Mouse (Mus musculus) adrenal gland, adult 8-10 months (tissue): ENCODE measurements around the gene Spsb3. TPM values are rescaled to one million over a fixed set of nuclear protein-coding genes. Genes with fewer than 3 reads are reported as not detected.

Experiments
- DNase-seq: peaks from one replicate; pipeline ENCODE4 v3.0.0; 2022
- total RNA-seq, 4 experiments: library from RNA; stranded (reverse); gene quantifications; 2 replicates each; pipeline ENCODE4 v1.2.4; 2022

Gene Spsb3
- total RNA-seq, 4 experiments from 2014 or later: 31.5 to 34.0 (median 33.7) TPM

DNA sequence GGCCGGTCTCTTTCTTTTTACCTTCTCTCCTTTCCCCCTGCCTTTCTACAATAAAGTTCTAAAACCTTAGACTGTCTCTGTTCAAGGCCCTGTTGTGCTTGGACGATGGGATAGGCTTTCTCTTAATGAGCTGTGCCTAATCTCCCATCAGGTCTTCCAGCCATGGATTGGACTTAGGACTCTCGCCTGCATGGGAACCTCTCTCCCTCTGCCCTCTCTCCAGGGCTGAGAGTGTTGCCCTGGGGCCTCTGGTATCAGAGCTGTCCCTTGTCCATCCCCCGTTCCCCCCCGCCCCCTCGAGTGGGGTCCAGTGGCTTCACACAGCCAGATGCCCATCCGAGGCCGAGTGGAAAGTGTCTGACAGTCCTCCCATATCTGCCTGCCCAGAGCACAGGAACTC is 11.5 kb upstream of the Spsb3 start:
- DNase-seq: no peak

DNA sequence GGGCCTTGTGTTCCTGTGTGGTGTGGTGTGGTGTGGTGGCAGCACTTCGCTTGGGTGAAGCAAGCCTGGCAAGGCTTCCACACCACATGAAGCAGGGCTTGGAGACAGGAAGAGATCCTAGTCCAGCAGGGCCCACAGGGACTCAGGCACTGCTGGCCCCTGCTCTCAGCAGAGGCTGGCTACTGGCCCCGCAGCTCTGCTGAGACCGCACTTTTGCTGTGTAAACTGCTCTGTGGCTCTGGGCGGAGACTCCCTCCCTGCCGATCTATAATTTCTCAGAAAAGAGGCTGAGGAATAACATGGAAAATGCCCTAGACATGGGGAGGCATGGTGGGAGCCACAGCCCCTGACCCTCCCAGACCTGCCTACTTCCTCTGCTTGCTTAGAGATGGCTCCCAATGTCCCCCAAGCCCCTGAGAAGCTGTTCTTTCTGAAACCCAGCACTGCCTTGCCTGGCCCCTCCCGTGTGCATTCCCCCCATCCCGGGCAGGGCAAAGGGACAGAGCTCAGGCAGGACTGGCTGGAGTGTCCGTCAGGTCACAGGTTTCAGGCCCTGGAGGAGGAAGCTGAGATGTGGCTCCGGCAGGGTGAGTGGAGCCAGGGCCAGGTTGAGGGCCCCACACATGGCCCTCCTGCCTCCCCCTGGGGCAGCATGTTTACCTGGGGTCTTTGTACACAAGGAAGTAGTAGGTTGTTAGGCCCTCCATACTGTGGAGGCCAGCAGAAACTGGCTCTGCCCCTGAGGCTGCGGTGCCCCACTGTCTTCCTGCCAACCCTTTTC is 8.9 kb upstream of the Spsb3 start:
- no peak for DNase-seq

DNA sequence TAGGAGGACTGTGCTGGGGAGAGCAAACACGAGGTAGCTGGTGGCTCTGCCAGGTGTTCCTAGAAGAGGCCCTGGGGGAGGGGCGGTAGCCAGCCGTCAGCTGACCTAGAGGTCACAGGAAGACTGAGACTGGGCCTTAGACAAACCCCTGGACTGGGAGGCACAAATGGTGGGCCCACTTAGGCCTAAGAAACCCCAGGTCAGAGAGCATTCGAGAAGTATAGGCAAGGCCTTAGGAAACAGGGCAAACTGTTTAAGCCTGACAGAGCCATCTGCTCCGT is 8.4 kb upstream of the Spsb3 start:
- peak; percentile 26 for DNase-seq

DNA sequence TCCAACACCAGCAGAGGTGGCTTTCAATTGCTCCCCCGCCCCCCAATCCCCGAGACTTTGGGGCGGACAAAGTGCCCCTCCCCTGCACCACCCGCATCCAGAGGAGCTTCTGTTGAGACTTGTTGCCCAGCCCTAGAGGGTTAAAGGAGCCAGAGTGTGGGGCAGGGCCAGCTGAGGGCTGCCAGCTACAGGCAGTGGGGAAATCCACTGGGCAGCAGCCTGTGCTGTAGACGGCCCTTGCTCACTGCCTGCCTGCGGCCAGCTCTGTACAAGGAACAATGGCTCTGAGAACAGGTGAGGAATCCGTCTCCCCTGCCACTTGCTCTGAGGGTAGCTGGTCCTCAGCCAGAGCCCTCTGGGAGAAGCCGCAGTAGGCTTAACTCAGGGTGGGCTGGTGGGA is 7.9 kb upstream of the Spsb3 start:
- DNase-seq: no peak

DNA sequence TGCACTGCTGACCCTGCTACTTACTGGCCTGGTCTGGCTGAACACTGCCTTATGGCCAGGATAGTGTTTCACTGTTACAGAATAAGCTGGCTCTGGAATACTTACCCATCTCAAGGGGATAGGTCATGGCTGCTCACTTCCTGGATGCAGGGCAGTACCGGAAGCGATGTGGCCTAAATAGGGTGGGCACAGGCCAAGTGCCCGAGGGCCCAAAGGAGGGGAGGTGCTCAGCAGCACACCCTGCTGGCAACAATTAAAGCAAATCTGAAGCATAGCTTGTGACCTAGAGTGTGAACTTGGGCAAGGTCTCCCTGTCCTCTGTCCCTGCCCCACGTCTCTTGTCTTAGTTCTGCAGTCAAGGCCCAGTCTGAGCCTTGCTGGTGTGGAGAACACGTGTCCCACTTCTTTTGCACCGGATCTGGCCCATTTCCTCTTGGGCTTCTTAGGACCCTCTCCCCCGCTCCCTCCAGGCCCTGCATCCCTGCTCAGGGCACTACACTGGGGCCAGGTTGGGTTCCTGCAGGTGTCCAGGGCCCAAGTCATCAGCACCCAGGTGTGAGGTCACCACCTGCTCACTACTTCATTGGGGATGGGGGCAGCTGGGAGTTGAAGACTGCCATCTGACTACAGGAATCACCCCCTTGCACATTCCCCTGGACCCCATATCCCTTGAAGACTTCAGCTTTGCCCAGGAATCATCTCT is 4.6 kb upstream of the Spsb3 start:
- DNase-seq: no peak

DNA sequence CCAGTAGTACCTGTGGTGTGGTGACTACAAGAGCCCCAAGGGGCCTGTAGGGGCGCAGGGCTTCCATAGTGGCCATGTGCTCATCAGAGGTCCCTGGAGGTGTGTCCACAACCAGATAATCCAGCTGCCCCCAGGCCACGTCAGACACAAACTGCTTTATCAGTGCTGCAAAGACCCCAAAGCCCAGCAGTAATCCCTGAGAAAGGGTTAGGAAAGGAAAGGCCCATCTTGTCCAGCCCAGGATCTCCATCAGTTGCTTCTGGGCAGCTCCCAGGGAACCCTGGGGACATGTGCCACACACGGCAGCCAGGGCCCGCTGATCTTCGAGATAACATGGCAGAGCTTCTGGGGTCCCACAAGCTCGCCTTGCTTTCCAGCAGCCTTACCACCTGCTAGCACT is 2.1 kb upstream of the Spsb3 start:
- no peak for DNase-seq

DNA sequence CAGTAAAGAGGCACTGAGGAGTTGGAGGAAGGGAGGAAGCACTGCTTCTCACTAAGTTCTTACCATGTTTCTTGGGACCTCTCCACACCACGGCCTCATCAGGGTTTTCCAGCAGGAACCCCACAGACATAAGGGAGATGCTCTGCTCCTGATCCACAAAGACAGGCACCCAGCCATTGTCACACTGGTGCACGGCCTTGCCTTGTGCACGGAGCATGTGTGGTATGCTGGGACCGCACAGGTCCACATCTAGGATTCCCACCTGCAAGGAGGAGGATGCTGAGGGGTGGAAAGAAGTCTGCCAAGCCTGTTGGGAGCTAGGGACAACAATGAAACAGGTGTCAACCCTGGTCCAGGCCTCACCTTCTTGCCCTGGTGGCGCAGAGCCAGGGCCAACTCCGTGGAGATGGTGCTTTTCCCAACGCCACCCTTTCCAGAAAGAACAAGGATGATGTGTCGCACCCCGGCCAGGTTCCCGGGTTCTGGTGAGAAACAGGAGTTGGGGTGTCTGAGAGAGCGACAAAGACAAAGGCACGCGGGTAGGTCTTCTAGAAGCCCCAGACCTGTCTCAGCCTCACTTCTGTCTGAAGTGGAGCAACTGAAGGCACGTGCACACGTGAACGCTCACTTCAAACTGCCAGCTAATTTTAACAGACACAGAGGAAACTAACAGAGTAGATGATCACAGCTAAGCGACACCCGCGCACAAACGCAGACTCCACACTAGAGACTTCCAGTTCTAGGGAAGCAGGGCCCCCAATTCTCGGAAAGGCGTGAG is 898 bp upstream of the Spsb3 start:
- no peak for DNase-seq

DNA sequence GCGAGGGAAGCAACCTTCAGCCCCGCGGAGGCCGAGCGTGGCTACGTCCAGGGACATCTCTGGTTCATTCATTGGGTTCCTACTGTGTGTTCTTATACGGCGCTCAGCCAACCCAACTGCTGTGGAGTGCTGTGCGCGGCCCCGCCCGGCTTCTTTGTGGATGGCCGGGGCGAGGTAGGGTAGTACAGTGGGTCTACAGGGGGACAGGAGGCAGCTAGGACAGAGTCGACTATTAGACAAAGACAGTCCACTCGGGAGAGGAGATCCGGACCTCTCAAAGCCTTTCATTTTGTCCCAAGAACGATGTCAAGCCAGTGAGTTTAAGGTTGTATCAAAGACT is 459 bp downstream of the Spsb3 start:
- no peak for DNase-seq

DNA sequence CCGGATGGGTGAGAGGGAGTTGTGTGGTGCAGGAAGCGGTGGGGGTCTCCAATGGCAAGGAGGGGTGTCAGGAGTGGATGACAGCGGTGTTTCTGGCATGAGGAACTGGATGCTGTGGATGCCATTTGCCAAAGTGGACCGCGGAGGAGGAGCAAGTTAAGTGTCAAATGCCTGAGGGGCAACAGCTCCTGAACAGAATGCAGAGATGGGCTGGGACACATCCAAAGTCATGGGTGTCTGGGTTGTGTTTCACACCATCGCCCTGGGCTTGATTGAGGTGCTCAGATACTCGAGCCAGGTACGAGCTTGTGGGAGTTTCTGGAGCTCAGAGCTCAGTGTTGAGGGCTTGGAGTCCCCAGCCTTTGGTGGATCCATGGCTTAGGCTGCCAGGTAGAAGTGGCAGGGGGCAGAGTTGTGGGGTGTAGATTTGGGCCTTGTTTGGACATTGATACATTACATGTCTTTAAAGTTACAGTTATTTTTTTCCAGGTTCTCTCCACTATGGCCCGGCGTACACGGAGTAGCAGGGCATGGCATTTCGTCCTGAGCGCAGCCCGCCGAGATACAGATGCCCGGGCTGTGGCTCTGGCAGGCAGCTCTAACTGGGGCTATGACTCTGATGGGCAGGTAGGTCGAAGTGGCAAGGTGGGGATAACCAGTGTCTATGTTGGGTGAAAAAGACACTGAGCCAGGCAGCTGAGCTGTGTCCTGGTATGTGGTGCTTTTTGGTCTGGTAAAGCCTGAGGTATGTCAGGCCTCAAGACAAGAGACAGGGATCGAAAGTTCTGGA is 1.0 kb downstream of the Spsb3 start:
- DNase-seq: no peak

DNA sequence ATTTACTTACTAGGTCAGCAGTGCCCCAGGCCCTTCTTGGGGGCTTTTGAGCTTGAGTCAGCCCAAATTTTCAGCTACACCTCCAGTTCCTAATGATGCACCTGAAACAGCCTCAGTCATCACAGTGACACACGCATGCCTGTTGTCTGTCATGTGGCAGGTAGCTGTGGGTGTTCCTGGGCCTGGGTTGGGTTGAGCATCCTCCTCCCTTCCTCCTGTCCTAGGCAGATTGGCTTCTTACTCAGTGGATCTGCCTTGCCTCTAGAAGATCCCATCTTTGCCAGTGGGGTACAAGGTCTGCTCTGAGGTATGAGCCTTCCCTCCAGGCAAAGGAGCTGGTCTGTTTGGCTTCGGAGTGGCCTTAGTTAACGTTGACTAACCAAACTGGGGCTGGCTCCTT is 2.4 kb downstream of the Spsb3 start:
- DNase-seq: no peak

DNA sequence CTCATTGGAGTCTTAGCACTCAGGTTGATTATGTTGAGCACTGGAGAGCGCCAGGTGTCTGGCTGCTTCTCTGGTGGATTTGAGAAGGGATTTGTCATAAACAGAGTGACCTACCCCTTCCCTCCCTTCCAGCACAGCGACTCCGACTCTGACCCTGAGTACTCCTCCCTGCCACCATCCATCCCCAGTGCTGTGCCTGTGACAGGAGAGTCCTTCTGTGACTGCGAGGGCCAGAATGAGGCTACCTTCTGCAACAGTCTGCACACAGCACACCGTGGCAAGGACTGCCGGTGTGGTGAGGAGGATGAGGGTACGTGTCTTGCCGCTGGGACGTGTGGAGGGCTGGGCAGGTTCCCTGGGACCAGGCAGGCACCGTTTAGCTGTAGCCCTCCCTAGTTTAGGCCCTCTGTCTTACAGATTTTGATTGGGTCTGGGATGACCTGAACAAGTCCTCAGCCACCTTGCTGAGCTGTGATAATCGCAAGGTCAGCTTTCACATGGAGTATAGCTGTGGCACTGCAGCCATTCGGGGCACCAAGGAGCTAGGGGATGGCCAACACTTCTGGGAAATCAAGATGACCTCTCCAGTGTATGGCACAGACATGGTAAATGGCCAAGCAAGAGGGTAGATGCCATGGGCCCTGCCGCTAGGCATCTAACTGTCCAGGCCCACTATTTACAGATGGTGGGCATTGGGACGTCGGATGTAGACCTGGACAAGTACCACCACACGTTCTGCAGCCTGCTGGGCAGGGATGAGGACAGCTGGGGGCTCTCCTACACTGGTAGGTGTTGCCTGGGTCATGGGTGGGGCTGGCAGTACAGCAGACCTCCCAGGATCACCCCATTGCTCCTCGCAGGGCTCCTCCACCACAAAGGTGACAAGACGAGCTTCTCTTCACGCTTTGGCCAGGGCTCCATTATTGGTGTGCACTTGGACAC is 4.0 kb downstream of the Spsb3 start:
- no peak for DNase-seq

DNA sequence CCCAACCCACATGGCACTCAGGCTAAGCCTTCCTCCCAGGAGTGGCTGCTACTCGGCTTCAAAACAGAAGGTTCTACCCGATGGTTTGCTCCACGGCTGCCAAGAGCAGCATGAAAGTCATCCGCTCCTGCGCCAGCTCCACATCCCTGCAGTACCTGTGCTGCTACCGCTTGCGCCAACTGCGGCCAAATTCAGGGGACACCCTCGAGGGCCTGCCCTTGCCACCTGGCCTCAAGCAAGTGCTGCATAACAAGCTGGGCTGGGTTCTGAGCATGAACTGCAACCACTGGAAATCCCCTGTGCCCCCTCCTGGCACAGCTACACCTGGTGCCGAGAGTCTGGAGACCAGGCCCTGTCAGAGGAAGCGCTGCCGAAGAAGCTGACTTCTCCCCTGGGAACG is 4.9 kb downstream of the Spsb3 start:
- DNase-seq: no peak

DNA sequence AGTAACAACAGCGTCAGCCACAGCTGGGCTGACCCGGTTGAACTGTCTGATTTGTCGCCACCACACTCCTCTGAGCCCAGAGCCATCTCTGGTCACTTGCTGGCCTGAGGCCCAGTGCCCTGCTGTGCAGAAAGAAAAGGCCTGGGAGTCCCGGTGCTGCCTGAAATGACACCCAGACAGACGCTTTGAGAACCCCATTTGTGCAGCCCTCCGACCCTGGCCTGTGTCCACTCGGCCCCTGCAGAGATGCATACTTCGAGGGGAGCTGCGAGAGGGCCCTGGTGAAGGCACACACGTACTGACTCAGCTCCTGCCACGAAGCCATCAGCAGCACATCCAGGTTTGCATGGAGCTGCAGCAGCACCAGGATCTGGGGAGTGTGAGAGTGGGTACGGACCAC is 6.3 kb downstream of the Spsb3 start:
- DNase-seq: no peak

DNA sequence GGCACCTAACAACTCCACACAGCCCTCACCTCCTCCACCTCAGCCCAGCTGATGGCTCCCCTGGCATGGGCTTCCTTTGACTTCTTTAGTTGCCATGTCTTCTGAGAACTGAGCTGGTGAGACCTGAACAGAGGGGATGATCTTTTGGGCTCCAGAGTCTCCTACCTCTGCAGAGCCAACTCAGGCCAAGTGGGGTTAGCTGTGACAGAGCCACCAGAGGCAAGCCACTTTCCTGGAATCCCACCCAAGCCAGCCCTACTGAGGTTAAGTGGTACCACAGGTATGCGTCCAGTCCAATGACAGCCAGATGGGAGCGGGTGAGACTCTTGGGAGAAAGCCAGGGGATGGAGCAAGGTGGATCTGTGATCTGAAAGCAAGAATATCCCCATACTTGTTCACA is 6.8 kb downstream of the Spsb3 start:
- no peak for DNase-seq

DNA sequence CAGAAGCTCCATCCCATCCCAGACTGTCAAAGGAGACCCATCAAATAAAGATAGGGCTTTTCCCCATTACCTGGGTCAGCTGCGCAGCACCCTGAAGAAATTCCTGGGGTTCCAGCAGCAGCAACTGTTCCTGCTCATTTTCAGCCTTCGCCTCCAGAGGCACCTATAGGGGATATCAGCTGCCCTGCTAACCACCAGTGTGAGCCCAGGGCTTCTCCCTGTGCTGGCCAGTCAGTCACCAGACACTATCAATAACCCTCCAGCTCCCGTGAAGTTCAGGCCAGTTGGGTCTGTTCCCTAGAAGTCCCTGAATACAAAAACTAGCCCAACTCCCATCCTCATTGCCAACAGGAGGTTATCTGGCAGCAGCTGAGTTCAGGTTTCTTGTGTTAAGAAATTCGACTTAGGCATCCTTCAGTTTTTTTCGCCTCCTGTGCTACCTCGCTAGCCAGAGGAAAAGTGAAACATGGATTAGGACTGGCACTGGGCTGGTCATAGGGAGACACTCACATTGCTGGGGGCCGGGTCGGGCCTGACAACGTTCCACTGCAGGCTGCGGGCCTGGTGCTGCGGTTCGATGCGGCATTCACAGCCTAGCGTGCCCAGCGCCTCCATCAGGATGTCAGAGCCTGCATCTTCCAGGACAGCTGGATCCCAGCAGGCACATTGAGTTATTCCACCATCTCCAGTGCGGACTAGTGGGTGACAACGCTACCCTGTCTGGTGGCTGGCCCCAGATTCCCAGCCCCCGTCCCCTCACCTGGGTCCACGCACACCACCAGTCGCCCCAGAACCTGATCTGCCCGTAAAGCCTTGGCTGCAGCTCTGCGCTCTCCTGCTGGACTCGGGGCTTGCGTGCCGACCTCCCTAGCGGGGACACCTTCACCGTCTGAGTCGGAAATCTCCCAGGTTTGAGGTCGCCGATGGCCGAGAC is 7.9 kb downstream of the Spsb3 start:
- no peak for DNase-seq

DNA sequence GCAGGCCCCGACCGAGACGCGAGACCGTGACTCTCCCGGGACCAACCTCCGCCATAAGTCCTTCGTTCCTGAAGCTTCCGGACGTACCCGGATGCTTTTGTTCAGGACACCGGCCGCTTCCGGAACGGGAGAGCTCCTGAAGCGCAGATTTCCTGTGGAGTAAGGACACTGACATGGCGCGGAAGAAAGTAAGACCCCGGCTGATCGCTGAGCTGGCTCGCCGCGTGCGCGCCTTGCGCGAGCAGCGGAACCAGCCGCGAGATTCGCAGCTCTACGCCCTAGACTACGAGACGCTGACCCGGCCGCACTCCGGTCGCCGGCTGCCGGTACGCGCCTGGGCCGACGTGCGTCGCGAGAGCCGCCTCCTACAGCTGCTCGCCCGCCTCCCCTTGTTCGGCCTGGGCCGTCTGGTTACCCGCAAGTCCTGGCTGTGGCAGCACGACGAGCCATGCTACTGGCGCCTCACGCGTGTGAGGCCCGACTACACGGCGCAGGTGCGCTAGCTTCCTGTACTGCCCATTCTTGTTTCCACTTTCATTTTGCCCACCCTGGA is 8.6 kb downstream of the Spsb3 start, which contains the start of the genes Eme2 and Mrps34:
Eme2 (minus strand) TSS at position 93 of the 553 bp plus-strand sequence.
Mrps34 (plus strand) TSS at position 122 of the 553 bp plus-strand sequence.
- DNase-seq: peak; percentile 81

DNA sequence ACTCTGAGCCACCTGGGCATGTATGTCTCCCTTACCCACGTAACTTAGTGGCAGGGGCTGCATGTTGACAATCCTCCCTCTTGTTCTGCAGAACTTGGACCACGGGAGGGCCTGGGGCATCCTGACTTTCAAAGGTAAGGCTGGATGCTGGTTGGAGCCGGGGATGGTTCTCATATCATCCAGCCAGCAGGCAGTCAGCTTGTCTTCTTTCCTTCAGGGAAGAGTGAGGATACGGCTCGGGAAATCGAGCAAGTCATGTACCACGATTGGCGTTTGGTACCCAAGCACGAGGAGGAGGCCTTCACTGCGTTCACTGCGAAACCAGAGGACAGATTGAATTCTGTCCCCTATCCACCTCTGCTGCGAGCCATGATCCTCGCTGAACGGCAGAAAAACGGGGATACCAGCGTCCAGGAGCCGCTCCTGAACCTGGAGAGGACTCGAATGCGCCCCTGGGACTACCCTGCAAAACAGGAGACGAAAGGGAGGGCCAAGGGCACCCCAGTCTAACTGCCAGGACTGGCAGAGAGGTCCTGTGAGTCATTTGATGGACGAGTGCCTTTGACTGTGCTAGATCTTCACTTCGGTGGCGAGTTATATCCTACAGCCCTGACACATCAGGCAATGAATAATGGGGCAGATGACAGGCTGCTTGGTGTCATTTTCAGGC is 9.3 kb downstream of the Spsb3 start:
- DNase-seq: peak; percentile 81

DNA sequence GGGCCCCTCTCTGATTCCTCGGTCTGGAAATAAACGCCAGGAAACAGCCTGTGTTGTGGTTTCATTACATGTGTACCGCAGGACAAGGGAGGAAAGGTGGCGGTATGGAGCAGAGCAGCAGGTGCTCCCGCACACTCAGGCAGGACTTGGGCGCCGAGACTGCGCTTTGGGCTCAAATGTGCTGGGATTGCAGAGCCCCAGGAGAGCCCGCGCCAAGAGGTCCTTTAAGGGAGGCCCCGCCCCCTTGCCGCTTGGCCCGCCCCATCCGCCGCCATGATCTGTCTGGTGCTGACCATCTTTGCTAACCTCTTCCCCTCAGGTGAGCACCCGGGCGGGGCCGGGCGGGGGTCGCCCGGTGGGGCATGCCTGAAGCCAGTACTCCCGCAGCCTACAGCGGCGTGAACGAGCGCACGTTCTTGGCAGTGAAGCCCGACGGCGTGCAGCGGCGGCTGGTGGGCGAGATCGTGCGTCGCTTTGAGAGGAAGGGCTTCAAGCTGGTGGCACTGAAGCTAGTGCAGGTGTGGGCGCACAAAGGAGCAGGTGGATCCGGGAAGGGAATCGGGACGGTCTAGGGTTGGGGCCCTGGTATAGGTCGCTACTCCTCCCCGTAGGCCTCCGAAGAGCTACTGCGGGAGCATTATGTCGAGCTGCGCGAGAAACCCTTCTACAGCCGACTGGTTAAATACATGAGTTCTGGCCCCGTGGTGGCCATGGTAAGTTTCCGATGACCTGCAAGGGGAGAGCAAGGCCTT is 10.0 kb downstream of the Spsb3 start, which contains the start of gene Nme3:
Nme3 (plus strand) TSS at position 260 of the 752 bp plus-strand sequence.
- peak; percentile 73 for DNase-seq

DNA sequence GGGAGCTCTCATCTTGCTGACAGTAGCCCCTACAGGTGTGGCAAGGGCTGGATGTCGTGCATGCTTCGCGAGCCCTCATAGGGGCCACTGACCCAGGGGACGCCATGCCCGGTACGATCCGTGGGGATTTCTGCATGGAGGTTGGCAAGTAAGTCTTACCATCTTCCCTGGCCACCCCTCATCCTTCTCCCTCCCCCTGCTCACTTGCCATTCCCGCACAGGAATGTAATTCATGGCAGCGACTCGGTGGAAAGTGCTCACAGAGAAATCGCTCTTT is 10.5 kb downstream of the Spsb3 start:
- DNase-seq: no peak
